Mouse (Mus musculus) limb, embryonic 12.5 days (tissue): ENCODE measurements around the gene Jade2. TPM values are rescaled to one million over a fixed set of nuclear protein-coding genes. Genes with fewer than 3 reads are reported as not detected.

ENCODE experiments used
- ATAC-seq: fragments of 200-750 bp; cut with Nextera tagmentation; 2 replicates; pipeline ENCODE4 v1.8.0; 2017; ENCODE audit warnings: low read depth, moderate TSS enrichment; ENCODE audit not compliant: insufficient number of reproducible peaks, insufficient read depth, low FRiP score, low TSS enrichment
- H3K27ac ChIP-seq: fragments of 300-500 bp; sonication (generic); 2 replicates; pipeline ENCODE4 v1.5.1; 2016; ENCODE audit warnings: mild to moderate bottlenecking, moderate library complexity
- H3K27me3 ChIP-seq: fragments of 300-500 bp; sonication (generic); 2 replicates; pipeline ENCODE4 v1.6.1; 2016; ENCODE audit warnings: mild to moderate bottlenecking, moderate library complexity
- H3K36me3 ChIP-seq: fragments of 300-500 bp; sonication (generic); 2 replicates; pipeline ENCODE4 v1.6.1; 2016; ENCODE audit warnings: mild to moderate bottlenecking, moderate library complexity
- H3K4me1 ChIP-seq: fragments of 300-500 bp; sonication (generic); replicated peaks from 2 replicates; pipeline ENCODE4 v1.6.1; 2016
- H3K4me2 ChIP-seq: fragments of 300-500 bp; sonication (generic); 2 replicates; pipeline ENCODE4 v1.6.1; 2016; ENCODE audit warnings: mild to moderate bottlenecking, moderate library complexity
- H3K4me3 ChIP-seq: fragments of 300-500 bp; sonication (generic); replicated peaks from 2 replicates; pipeline ENCODE4 v1.5.1; 2016; ENCODE audit warnings: mild to moderate bottlenecking
- H3K9ac ChIP-seq: fragments of 300-500 bp; sonication (generic); replicated peaks from 2 replicates; pipeline ENCODE4 v1.6.1; 2016; ENCODE audit warnings: mild to moderate bottlenecking, moderate library complexity
- H3K9me3 ChIP-seq: fragments of 300-500 bp; sonication (generic); 2 replicates; pipeline ENCODE4 v1.6.1; 2016; ENCODE audit warnings: mild to moderate bottlenecking, moderate library complexity
- WGBS: fragments of 180-500 bp; shearing (Covaris S2); methylation state at CpG from one replicate; pipeline ENCODE4 v1.1.7; 2016; 5-methylcytosine and 5-hydroxymethylcytosine counted together
- polyA plus RNA-seq: library from polyadenylated mRNA; unstranded; fragments of >200 nt; fragmentation: Nextera tagmentation; extraction: Ambion mirVana; gene quantifications from 2 replicates; pipeline ENCODE4 v1.2.1, GENCODE M21; 2016

Gene Jade2
- polyA plus RNA-seq, 1 experiment from 2014 or later = 1.6 TPM

GRCm38 (mm10) chr11:51832992-51833391 is 24.5 kb downstream of the Jade2 start:
- no peak for ATAC-seq
- no peak overlapping the region for H3K9ac ChIP-seq

GRCm38 (mm10) chr11:51831962-51832909 is 25.2 kb downstream of the Jade2 start:
- 61% methylated on average over 4 of the region's 4 CpGs for WGBS
- Histone ChIP-seq H3K9me3 (no peaks in the 10 kb centered on the region), H3K9ac (no peak overlapping the region), H3K4me3 (no peak overlapping the region), H3K4me1 (peaks cover 3% of the 10 kb centered on the region; the same call in 1 of the 2 replicates), H3K27ac (no peak overlapping the region), H3K36me3 (peaks cover 36% of the 10 kb centered on the region), H3K27me3 (no peaks in the 10 kb centered on the region), H3K4me2 (no peak overlapping the region)
- ATAC-seq = no peak

More at GRCm38 (mm10) chr11:51832992-51833391, 24.5 kb downstream of the Jade2 start:
- H3K36me3 ChIP-seq = peaks cover 28% of the 10 kb centered on the region
- H3K27me3 ChIP-seq = no peaks in the 10 kb centered on the region
- WGBS = 71% methylated on average over 5 of the region's 5 CpGs
- no peak overlapping the region for H3K27ac ChIP-seq
- no peaks in the 10 kb centered on the region for H3K9me3 ChIP-seq
- H3K4me1 ChIP-seq = peaks cover 3% of the 10 kb centered on the region; the same call in 1 of the 2 replicates
- no peak overlapping the region for H3K4me2 ChIP-seq
- no peak overlapping the region for H3K4me3 ChIP-seq

GRCm38 (mm10) chr11:51824867-51825424 is 32.5 kb downstream of the Jade2 start:
- Histone ChIP-seq H3K9me3 (no peaks in the 10 kb centered on the region), H3K36me3 (peaks cover 60% of the 10 kb centered on the region), H3K9ac (no peak overlapping the region), H3K4me2 (no peak overlapping the region), H3K4me1 (no peaks in the 10 kb centered on the region), H3K27me3 (no peaks in the 10 kb centered on the region), H3K4me3 (no peak overlapping the region), H3K27ac (no peak overlapping the region)
- ATAC-seq = no peak
- WGBS = 87% methylated on average over 19 of the region's 19 CpGs

- no peak overlapping the region for H3K4me2 ChIP-seq
Observed at GRCm38 (mm10) chr11:51823963-51824753, 33.3 kb downstream of the Jade2 start.

GRCm38 (mm10) chr11:51823271-51823670 is 34.2 kb downstream of the Jade2 start:
- no peak overlapping the region for H3K9ac ChIP-seq
- H3K4me3 ChIP-seq = no peak overlapping the region
- H3K4me2 ChIP-seq = no peak overlapping the region
- no peaks in the 10 kb centered on the region for H3K27me3 ChIP-seq
- H3K27ac ChIP-seq = no peak overlapping the region
- WGBS = 81% methylated on average over 11 of the region's 11 CpGs
- no peaks in the 10 kb centered on the region for H3K4me1 ChIP-seq
- H3K36me3 ChIP-seq = peaks cover 54% of the 10 kb centered on the region
- no peak for ATAC-seq
- no peaks in the 10 kb centered on the region for H3K9me3 ChIP-seq

More at GRCm38 (mm10) chr11:51823963-51824753, 33.3 kb downstream of the Jade2 start:
- no peak for ATAC-seq
- H3K4me3 ChIP-seq = no peak overlapping the region
- no peaks in the 10 kb centered on the region for H3K27me3 ChIP-seq
- H3K27ac ChIP-seq = no peak overlapping the region
- H3K4me1 ChIP-seq = no peaks in the 10 kb centered on the region
- peaks cover 56% of the 10 kb centered on the region for H3K36me3 ChIP-seq
- WGBS = 87% methylated on average over 3 of the region's 3 CpGs
- H3K9ac ChIP-seq = no peak overlapping the region
- no peaks in the 10 kb centered on the region for H3K9me3 ChIP-seq

GRCm38 (mm10) chr11:51822736-51823135 is 34.7 kb downstream of the Jade2 start:
- no peak overlapping the region for H3K9ac ChIP-seq
- no peaks in the 10 kb centered on the region for H3K4me1 ChIP-seq

GRCm38 (mm10) chr11:51820861-51821260 is 36.6 kb downstream of the Jade2 start:
- H3K4me2 ChIP-seq = no peak overlapping the region
- H3K4me3 ChIP-seq = no peak overlapping the region
- WGBS = 40% methylated on average over 11 of the region's 11 CpGs
- no peaks in the 10 kb centered on the region for H3K27me3 ChIP-seq
- H3K4me1 ChIP-seq = no peaks in the 10 kb centered on the region
- H3K36me3 ChIP-seq = peaks cover 44% of the 10 kb centered on the region
- H3K27ac ChIP-seq = no peak overlapping the region
- H3K9me3 ChIP-seq = no peaks in the 10 kb centered on the region
- H3K9ac ChIP-seq = no peak overlapping the region
- ATAC-seq = no peak

More at GRCm38 (mm10) chr11:51822736-51823135, 34.7 kb downstream of the Jade2 start:
- Histone ChIP-seq H3K9me3 (no peaks in the 10 kb centered on the region), H3K4me3 (no peak overlapping the region), H3K27ac (no peak overlapping the region), H3K4me2 (no peak overlapping the region), H3K36me3 (peaks cover 51% of the 10 kb centered on the region), H3K27me3 (no peaks in the 10 kb centered on the region)
- ATAC-seq = no peak
- 19% methylated on average over 4 of the region's 4 CpGs for WGBS

- H3K9ac ChIP-seq = no peak overlapping the region
- no peaks in the 10 kb centered on the region for H3K27me3 ChIP-seq
- no peak overlapping the region for H3K27ac ChIP-seq
- no peak overlapping the region for H3K4me3 ChIP-seq
- H3K36me3 ChIP-seq = peaks cover 35% of the 10 kb centered on the region
- H3K4me1 ChIP-seq = no peaks in the 10 kb centered on the region
- no peaks in the 10 kb centered on the region for H3K9me3 ChIP-seq
- no peak overlapping the region for H3K4me2 ChIP-seq
- ATAC-seq = no peak
- WGBS = 69% methylated on average over 3 of the region's 3 CpGs
Observed at GRCm38 (mm10) chr11:51819964-51820363, 37.5 kb downstream of the Jade2 start.

- H3K36me3 ChIP-seq = peaks cover 30% of the 10 kb centered on the region
- no peak overlapping the region for H3K4me2 ChIP-seq
- no peak for ATAC-seq
- H3K4me1 ChIP-seq = no peaks in the 10 kb centered on the region
- H3K27ac ChIP-seq = no peak overlapping the region
- no peaks in the 10 kb centered on the region for H3K27me3 ChIP-seq
- H3K4me3 ChIP-seq = no peak overlapping the region
- no peak overlapping the region for H3K9ac ChIP-seq
- 84% methylated on average over 4 of the region's 4 CpGs for WGBS
- no peaks in the 10 kb centered on the region for H3K9me3 ChIP-seq
Observed at GRCm38 (mm10) chr11:51818837-51819236, 38.6 kb downstream of the Jade2 start.

GRCm38 (mm10) chr11:51817756-51818155 is 39.7 kb downstream of the Jade2 start:
- H3K9me3 ChIP-seq = no peaks in the 10 kb centered on the region
- no peak overlapping the region for H3K4me3 ChIP-seq
- 38% methylated on average over 6 of the region's 6 CpGs for WGBS
- H3K27me3 ChIP-seq = no peaks in the 10 kb centered on the region
- H3K4me2 ChIP-seq = no peak overlapping the region
- no peak overlapping the region for H3K27ac ChIP-seq
- no peak for ATAC-seq
- H3K36me3 ChIP-seq = peaks cover 28% of the 10 kb centered on the region
- H3K9ac ChIP-seq = no peak overlapping the region
- no peaks in the 10 kb centered on the region for H3K4me1 ChIP-seq

GRCm38 (mm10) chr11:51812022-51812546 is 45.4 kb downstream of the Jade2 start:
- 91% methylated on average over 8 of the region's 8 CpGs for WGBS
- H3K36me3 ChIP-seq = peaks cover 12% of the 10 kb centered on the region
- H3K9ac ChIP-seq = no peak overlapping the region

More at GRCm38 (mm10) chr11:51812022-51812546, 45.4 kb downstream of the Jade2 start:
- Histone ChIP-seq H3K4me3 (no peak overlapping the region), H3K4me1 (peaks cover 8% of the 10 kb centered on the region; the same call in 1 of the 2 replicates), H3K27me3 (no peaks in the 10 kb centered on the region), H3K27ac (no peak overlapping the region), H3K4me2 (no peak overlapping the region), H3K9me3 (no peaks in the 10 kb centered on the region)
- no peak for ATAC-seq
